Mouse (Mus musculus) CD4-positive, CD25-positive, alpha-beta regulatory T cell, adult 4 months (primary cell): ENCODE measurements around the gene BC052040. TPM values are rescaled to one million over a fixed set of nuclear protein-coding genes. Genes with fewer than 3 reads are reported as not detected.

ENCODE experiments used
- ATAC-seq: one replicate; pipeline ENCODE4 v1.8.0; 2017
- polyA plus RNA-seq, 2 experiments: library from polyadenylated mRNA; unstranded; fragments of 100-300 nt; shearing (Covaris generic); gene quantifications; one replicate each; pipeline ENCODE4 v1.2.1; 2017

Gene BC052040
- polyA plus RNA-seq, result 10 to 100 TPM; 12.9 to 13.4 TPM

- ATAC-seq, result peak; percentile 93
These were observed at the start of gene BC052040 for GRCm38 (mm10) chr2:115581241-115581988. Gene BC052040 (plus strand): TSS chr2:115581716.

- no peak for ATAC-seq
These were observed 43.4 kb upstream of the BC052040 start for GRCm38 (mm10) chr2:115538009-115538690.

- no peak for ATAC-seq
These were observed 42.7 kb upstream of the BC052040 start for GRCm38 (mm10) chr2:115538691-115539283.

DNA sequence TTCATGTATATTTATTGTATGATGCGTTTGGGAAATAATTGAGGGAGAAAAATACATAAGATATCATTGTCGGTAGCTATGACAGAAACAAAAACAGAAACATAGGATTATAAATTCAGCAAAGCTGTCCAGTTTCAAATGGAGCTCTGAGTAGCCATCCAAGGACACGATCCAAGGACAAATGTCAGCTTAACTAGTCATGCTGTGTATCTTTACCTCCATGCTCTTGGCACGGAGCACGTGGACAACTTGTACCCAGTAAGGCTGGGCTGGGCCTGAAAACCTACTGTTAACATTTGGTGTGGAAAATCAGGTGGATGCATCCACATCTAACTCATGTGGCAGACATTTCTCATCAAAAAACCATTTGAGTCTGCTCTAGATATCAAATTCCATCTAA is 41.8 kb upstream of the BC052040 start:
- ATAC-seq, result no peak

DNA sequence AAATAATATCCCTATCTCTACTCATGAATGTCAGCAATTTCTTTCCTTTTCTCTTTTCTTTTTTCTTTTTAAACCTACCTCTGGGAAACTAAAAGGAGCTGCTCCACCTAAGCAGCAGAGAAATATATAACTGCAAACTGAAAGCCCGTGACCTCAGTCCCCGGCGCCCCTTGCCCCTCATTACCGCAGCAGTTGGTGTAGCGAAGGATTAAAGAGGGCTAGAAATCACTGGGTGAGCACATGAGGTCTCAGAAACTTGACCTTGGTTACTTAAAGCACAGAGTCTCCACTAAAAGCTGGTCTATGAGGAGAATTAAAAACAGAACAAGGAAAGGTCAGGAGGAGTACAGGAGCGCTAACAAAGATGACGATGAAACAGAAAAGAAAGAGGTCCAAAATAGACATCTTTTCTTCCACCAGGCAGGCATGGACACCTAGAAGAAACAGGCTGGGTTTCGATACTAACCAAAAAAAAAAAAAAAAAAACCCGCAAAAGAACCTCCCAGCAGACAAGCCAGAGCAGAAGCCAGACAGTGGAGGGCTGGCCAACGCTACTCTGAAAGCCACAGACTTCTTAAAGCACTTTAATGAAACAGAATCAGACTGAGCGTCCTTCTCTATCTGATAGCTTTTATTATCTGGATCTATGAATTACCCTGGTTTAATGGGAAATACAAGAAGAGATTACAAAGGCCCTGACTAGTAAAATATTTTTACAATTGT is 39.0 kb upstream of the BC052040 start:
- ATAC-seq, result no peak

DNA sequence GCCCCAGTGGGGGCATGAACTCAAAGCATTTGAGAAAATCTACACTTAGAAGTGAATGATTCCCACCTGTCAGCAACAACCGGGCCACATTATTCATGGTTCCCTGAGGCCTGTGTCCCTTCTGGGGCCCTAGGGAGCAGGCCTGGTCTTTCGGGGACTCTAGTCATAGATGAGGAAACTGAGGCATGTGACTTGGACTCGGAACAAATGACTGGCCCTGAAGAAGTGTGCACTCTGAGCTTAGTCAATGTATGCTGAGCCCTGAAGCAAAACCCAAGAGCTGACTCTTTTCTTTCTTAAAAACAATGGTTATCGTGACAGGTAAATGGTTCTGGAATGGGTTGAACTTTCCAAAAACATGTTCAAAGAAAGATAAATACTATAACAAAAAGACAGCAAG is 38.3 kb upstream of the BC052040 start:
- ATAC-seq, result no peak

DNA sequence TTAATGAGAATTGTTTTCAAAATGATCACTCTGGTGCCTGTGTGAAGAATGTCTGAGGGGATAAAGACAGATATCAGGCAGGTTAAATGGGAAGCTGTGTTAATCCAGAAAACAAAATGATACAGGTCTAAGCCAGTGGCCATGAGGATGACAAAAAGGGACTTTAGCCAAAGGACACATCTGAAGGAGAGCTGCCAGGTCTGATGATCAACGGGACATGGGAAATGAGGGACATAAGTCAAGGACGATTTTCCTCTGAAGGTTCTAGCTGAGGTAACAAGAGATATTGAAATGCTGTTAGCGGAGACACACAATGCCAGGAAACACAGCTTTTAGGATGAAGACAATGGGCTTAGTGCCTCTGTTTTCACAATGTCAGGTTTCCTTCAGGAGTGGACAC is 29.6 kb upstream of the BC052040 start:
- no peak for ATAC-seq

- no peak for ATAC-seq
These were observed 19.2 kb upstream of the BC052040 start for GRCm38 (mm10) chr2:115562155-115562827.

DNA sequence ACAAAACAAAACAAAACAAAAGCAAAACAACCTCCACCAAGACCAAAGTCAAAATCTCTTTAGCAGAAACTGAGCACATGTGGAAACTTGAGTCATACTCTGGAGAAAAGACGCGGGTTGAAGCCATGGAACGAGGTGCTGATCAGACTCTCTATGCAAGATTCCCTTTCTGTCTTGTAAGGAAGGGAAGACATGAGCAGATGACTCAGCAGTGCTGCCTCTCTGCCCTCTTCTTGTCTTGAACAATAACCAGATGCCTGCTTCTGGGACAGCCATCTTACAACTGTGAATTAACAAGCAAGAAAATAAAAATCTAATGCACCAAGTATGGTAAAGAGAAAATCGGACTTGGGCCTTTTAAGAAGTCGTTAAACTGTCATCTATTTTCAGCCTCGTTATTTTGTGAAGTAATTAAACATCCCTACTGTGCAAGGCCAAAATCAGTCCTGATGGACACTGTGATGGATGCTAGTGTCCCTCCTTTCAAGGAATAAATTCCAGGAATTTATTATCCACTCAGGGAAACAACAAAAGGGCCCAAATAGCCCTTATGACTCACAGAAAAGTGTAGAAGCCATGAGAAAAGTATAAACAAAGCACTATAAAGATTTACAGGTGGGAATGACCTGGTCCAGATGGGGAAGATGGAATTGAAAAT is 18.0 kb upstream of the BC052040 start:
- no peak for ATAC-seq

DNA sequence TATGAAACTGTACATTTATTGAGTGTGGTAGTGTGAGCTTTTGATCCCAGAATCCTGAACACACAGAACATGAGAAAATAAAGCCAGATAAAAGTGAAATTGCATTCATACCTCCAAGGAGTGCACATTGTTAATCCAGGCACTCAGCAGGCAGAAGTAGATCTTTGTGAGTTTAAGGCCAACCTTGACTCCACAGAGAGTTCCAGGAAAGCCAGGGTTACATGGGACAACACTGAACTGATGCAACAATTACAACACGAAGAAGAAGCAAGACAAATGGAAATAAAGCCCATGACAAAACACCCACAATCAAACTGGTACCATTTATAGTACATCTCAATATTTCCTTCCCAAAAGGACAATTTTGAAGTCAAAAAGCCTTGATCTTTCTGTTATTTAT is 9.5 kb upstream of the BC052040 start:
- ATAC-seq, result no peak

DNA sequence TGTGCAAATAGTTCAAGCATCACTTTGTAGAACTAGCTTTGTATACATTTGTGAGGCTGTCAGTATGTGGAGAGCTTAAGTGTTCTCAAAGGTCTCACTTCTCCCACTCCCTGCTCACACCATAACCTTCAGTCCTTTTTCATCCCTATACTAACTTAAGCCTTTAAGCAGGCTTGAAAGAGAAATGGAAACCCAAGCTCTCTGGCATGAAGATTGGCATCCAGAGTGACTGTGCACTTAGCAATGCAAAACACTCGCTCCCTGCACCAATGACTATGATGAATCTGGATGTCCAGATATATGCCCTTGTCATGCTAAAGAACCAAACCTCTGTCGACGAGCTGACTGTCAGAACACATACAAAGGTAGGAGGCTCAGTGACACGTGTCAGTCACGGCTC is 6.7 kb upstream of the BC052040 start:
- no peak for ATAC-seq

GRCm38 (mm10) chr2:115579171-115579900 is 2.2 kb upstream of the BC052040 start:
- no peak for ATAC-seq

DNA sequence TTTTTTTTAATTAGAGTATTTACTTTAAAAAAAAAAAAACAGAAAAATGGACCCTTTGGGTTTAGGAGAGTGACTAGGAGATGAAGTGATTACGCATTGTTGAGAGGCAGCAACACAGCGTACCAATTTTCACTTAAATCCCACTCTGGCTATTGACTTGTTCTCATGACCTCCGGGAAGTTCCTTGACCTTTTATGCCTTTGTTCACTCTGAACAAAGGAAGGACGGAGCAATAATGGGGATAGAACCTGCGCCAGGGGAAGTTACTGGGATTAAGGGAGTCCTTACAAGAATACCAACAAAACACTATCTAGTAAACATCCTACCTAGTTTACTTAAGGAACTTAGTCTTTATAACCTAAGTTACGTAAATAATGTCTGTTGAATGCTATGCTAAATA is 1.5 kb upstream of the BC052040 start:
- no peak for ATAC-seq

GRCm38 (mm10) chr2:115581989-115582608 is 583 bp downstream of the BC052040 start:
- ATAC-seq, result no peak

- no peak for ATAC-seq
These were observed 2.3 kb downstream of the BC052040 start for GRCm38 (mm10) chr2:115583776-115584175.

- ATAC-seq, result no peak
These were observed 9.1 kb downstream of the BC052040 start for GRCm38 (mm10) chr2:115590602-115591001.

DNA sequence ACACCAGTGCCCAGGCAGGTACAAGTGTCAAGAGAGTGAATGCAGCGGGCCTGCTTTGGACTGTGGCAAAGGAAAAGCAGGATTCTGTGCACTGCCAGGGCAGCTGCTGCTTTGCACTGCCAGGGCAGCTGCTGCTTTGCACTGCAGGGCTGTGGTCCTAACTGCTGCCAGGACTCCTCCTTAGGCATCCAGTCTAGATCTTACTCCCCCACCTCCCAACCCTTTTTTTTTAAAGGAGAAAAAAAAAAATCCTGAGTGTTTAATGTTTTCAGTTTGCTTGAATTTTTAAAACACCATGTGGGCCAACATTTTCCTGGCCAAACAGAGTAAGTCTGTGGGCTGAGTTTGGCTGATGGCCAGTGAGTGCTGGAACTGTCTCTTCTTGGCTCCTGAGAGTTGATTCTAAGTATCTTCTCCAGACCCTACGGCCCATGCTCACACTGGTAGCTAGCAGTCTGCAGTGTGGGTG is 11.2 kb downstream of the BC052040 start:
- ATAC-seq, result no peak

DNA sequence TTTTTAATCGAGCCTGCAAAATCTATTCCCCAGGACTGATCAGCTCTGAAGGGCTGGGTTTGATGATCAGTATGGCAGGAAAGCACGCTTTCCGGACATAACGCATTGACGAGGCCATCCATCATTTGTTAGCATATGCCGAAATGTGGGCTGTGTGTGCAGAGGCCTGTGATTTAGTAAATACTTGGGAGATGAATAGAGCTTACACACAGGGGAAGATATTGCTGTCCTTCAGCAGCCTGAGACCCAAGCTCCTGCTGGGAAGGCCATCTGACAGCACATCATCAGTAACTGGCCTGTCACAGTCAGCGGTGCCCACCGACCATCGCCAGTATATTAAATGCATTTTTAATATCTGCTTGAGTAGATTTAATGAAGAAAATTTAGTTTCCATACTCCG is 15.5 kb downstream of the BC052040 start:
- no peak for ATAC-seq

- no peak for ATAC-seq
These were observed 16.8 kb downstream of the BC052040 start for GRCm38 (mm10) chr2:115598266-115598665.

GRCm38 (mm10) chr2:115600724-115601123 is 19.2 kb downstream of the BC052040 start:
- no peak for ATAC-seq

DNA sequence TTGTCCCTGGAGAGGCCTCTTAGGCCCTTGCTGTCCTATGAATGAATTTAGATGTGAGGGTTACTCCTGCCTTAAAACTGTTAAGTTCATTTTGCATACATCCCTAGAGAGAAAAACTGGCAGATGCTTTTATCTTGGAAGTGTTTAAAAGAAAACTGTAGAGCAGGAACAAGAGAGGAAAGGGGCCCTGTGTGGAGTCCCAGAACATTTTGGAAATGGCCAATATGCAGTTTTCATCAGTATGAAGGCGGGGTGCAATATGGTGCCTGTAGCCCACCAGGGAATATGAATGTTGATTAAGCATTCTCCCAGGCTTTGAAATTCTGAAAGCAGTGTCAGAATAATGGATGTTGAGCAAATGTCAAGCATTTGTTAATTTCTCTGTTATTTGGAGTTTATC is 19.8 kb downstream of the BC052040 start:
- ATAC-seq, result no peak
